Mouse (Mus musculus): ENCODE measurements at regions not wholly inside any gene's neighbourhood (a gene's known extent, or its start where the extent isn't known, plus 50 kb on each side); places are given as distances from the start of the nearest gene placed in this dataset.

- 41% methylated on average over 9 of the region's 9 CpGs for WGBS (ENCODE audit: insufficient replicate concordance)
Measured at GRCm38 (mm10) chr9:115543665-115544064, 233.4 kb upstream of the Stt3b start.

DNA sequence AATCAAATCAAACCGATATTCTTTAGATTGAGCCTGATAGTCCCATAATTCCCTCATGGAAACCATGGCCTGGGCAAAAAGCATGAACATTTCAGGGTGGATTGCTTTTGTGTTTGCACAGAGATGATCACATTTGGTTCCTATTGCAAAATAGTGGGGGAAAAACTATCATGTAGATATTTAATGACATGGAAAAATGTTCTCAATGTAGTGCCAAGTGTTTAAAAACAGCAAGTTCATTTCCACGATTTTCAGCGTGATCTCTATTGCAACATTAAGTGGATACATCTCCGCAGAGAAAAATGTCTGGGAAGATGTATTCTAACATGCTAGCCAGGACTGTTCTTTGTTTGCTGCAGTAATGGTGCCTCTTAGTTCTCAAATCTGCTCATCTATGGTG, 235.0 kb upstream of the Stt3b start:
- Histone ChIP-seq H3K9me3 (replicated peaks; ENCODE audit: control insufficient read depth, low read length) (no peaks in the 10 kb centered on the region), H3K4me2 (ENCODE audit: low read depth, low read length) (no peak overlapping the region), H3K9ac (ENCODE audit: low read depth, low read length) (no peak overlapping the region), H3K4me1 (ENCODE audit: control insufficient read depth, low read depth, low read length) (no peaks in the 10 kb centered on the region; the same call in none of the 2 replicates), H3K27ac (ENCODE audit: low read length) (no peak overlapping the region), H3K27me3 (ENCODE audit: control insufficient read depth, insufficient read depth, low read depth, low read length) (no peaks in the 10 kb centered on the region), H3K4me3 (ENCODE audit: low read depth, low read length) (no peak overlapping the region), H3K36me3 (ENCODE audit: control insufficient read depth, insufficient read depth) (no peaks in the 10 kb centered on the region)
- no peak for ATAC-seq (ENCODE audit: low read depth)
- WGBS (ENCODE audit: insufficient replicate concordance): 62% methylated on average over 4 of the region's 4 CpGs

More at GRCm38 (mm10) chr9:115543665-115544064, 233.4 kb upstream of the Stt3b start:
- Histone ChIP-seq H3K9me3 (replicated peaks; ENCODE audit: control insufficient read depth, low read length) (no peaks in the 10 kb centered on the region), H3K27ac (ENCODE audit: low read length) (no peak overlapping the region), H3K36me3 (ENCODE audit: control insufficient read depth, insufficient read depth) (no peaks in the 10 kb centered on the region), H3K27me3 (ENCODE audit: control insufficient read depth, insufficient read depth, low read depth, low read length) (no peaks in the 10 kb centered on the region), H3K9ac (ENCODE audit: low read depth, low read length) (no peak overlapping the region), H3K4me1 (ENCODE audit: control insufficient read depth, low read depth, low read length) (no peaks in the 10 kb centered on the region; the same call in none of the 2 replicates), H3K4me3 (ENCODE audit: low read depth, low read length) (no peak overlapping the region), H3K4me2 (ENCODE audit: low read depth, low read length) (no peak overlapping the region)
- ATAC-seq (ENCODE audit: low read depth): peak; percentile 24; the same call in 1 of the 2 replicates

DNA sequence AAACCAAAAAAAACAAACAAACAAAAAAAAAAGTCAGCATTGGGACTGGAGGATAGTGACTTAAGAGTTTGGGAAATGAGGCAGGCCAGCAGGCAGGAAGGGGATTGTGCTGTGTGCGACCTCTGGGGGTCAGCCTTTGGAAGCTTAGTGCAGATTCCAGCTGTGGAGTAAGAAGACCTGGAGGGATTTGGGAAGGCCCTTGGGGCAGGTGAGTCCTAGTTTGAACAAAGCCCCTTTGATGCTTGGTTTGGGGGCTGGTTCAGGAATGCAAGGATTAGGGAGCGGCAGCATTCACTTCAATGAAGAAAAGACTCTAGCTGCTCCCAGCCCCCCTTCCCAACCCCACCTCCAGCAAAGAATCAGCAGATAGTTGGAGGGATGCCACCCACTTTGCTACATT, 235.6 kb upstream of the Stt3b start:
- no peaks in the 10 kb centered on the region for H3K27me3 ChIP-seq (ENCODE audit: control insufficient read depth, insufficient read depth, low read depth, low read length)
- no peak overlapping the region for H3K27ac ChIP-seq (ENCODE audit: low read length)
- ATAC-seq (ENCODE audit: low read depth): no peak
- WGBS (ENCODE audit: insufficient replicate concordance): 74% methylated on average over 2 of the region's 2 CpGs
- no peak overlapping the region for H3K4me3 ChIP-seq (ENCODE audit: low read depth, low read length)
- no peak overlapping the region for H3K4me2 ChIP-seq (ENCODE audit: low read depth, low read length)
- H3K4me1 ChIP-seq (ENCODE audit: control insufficient read depth, low read depth, low read length): no peaks in the 10 kb centered on the region; the same call in none of the 2 replicates
- H3K36me3 ChIP-seq (ENCODE audit: control insufficient read depth, insufficient read depth): no peaks in the 10 kb centered on the region
- H3K9me3 ChIP-seq (replicated peaks; ENCODE audit: control insufficient read depth, low read length): no peaks in the 10 kb centered on the region
- H3K9ac ChIP-seq (ENCODE audit: low read depth, low read length): no peak overlapping the region

- H3K27me3 ChIP-seq (ENCODE audit: control insufficient read depth, insufficient read depth, low read depth, low read length): no peaks in the 10 kb centered on the region
- no peaks in the 10 kb centered on the region; the same call in none of the 2 replicates for H3K4me1 ChIP-seq (ENCODE audit: control insufficient read depth, low read depth, low read length)
- 46% methylated on average over 8 of the region's 8 CpGs for WGBS (ENCODE audit: insufficient replicate concordance)
- H3K4me2 ChIP-seq (ENCODE audit: low read depth, low read length): no peak overlapping the region
- no peaks in the 10 kb centered on the region for H3K36me3 ChIP-seq (ENCODE audit: control insufficient read depth, insufficient read depth)
- no peak overlapping the region for H3K9ac ChIP-seq (ENCODE audit: low read depth, low read length)
- no peak overlapping the region for H3K27ac ChIP-seq (ENCODE audit: low read length)
- no peak overlapping the region for H3K4me3 ChIP-seq (ENCODE audit: low read depth, low read length)
- ATAC-seq (ENCODE audit: low read depth): peak; percentile 67
- no peaks in the 10 kb centered on the region for H3K9me3 ChIP-seq (replicated peaks; ENCODE audit: control insufficient read depth, low read length)
Measured at GRCm38 (mm10) chr9:115547625-115548325, 237.6 kb upstream of the Stt3b start.

- no peaks in the 10 kb centered on the region for H3K36me3 ChIP-seq (ENCODE audit: control insufficient read depth, insufficient read depth)
- no peak overlapping the region for H3K4me3 ChIP-seq (ENCODE audit: low read depth, low read length)
- no peaks in the 10 kb centered on the region for H3K9me3 ChIP-seq (replicated peaks; ENCODE audit: control insufficient read depth, low read length)
- WGBS (ENCODE audit: insufficient replicate concordance): 59% methylated on average over 8 of the region's 8 CpGs
- H3K27ac ChIP-seq (ENCODE audit: low read length): no peak overlapping the region
- no peak overlapping the region for H3K9ac ChIP-seq (ENCODE audit: low read depth, low read length)
- no peaks in the 10 kb centered on the region; the same call in none of the 2 replicates for H3K4me1 ChIP-seq (ENCODE audit: control insufficient read depth, low read depth, low read length)
- H3K27me3 ChIP-seq (ENCODE audit: control insufficient read depth, insufficient read depth, low read depth, low read length): no peaks in the 10 kb centered on the region
- ATAC-seq (ENCODE audit: low read depth): no peak
- no peak overlapping the region for H3K4me2 ChIP-seq (ENCODE audit: low read depth, low read length)
Measured at GRCm38 (mm10) chr9:115548722-115549349, 238.6 kb upstream of the Stt3b start.

DNA sequence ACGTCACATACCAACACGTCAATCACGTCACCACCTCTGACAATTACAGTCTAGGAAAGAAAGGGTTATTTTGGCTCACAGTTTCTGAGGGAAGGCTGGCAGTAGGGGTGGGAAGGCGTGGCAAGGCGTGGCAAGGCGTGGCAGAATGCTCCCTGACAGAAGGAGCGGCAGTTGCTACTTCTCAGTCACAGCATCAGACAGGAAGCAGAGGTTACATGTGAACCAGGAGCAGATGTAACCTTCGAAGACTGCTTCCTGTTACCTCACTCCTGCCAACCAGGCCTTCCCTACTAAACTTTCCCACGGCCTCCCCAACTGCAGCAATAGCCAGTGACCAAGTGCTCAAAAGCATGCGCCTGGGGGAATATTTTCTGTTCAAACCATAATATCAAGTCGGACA, 240.9 kb upstream of the Stt3b start:
- Histone ChIP-seq H3K9me3 (replicated peaks; ENCODE audit: control insufficient read depth, low read length) (no peaks in the 10 kb centered on the region), H3K9ac (ENCODE audit: low read depth, low read length) (no peak overlapping the region), H3K4me1 (ENCODE audit: control insufficient read depth, low read depth, low read length) (no peaks in the 10 kb centered on the region; the same call in none of the 2 replicates), H3K27ac (ENCODE audit: low read length) (no peak overlapping the region), H3K4me2 (ENCODE audit: low read depth, low read length) (no peak overlapping the region), H3K27me3 (ENCODE audit: control insufficient read depth, insufficient read depth, low read depth, low read length) (no peaks in the 10 kb centered on the region), H3K36me3 (ENCODE audit: control insufficient read depth, insufficient read depth) (no peaks in the 10 kb centered on the region), H3K4me3 (ENCODE audit: low read depth, low read length) (no peak overlapping the region)
- ATAC-seq (ENCODE audit: low read depth): no peak
- 60% methylated on average over 11 of the region's 11 CpGs for WGBS (ENCODE audit: insufficient replicate concordance)

DNA sequence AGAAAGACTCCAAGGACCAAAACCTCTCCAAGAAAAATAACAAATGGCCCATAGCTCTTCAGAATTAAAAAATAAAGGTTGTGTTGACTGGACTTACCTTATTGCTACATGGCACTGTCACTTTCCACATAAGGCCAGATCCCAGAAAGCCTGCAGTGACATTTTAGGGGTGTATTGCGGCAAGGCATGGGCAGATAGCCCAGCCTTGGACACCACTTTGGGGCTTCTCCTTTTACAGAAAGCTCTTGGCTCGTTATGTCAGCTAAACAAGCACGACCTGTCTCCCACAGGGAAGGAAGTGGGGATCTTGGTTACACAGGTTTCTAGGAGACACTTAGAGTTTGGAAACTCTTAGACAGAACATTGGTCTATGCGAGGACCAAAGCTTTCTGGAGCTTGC, 241.3 kb upstream of the Stt3b start:
- Histone ChIP-seq H3K27ac (ENCODE audit: low read length) (no peak overlapping the region), H3K4me2 (ENCODE audit: low read depth, low read length) (no peak overlapping the region), H3K27me3 (ENCODE audit: control insufficient read depth, insufficient read depth, low read depth, low read length) (no peaks in the 10 kb centered on the region), H3K4me3 (ENCODE audit: low read depth, low read length) (no peak overlapping the region), H3K9ac (ENCODE audit: low read depth, low read length) (no peak overlapping the region), H3K9me3 (replicated peaks; ENCODE audit: control insufficient read depth, low read length) (no peaks in the 10 kb centered on the region), H3K36me3 (ENCODE audit: control insufficient read depth, insufficient read depth) (no peaks in the 10 kb centered on the region), H3K4me1 (ENCODE audit: control insufficient read depth, low read depth, low read length) (no peaks in the 10 kb centered on the region; the same call in none of the 2 replicates)
- 54% methylated on average over 4 of the region's 4 CpGs for WGBS (ENCODE audit: insufficient replicate concordance)
- no peak for ATAC-seq (ENCODE audit: low read depth)

DNA sequence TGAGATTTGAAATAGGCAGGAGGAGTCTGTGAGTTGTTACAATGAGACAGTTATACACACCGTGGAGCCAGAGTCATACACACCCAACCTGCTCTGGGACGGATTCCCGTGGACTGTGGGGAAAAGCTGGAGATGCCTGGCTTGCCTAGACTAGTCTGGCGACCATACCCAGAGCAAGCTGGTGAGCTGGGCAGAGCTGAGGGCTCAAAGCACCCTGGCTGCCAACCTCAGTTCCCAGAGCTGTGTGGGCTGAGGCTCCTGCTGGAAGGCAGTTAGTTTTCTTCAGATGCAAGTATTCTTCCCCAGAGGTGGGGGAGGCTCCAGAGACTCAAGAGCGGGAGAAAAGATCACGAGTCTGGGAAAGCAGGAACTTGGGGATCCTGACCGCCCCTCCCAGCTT, 247.9 kb upstream of the Stt3b start:
- Histone ChIP-seq H3K4me3 (ENCODE audit: low read depth, low read length) (no peak overlapping the region), H3K4me1 (ENCODE audit: control insufficient read depth, low read depth, low read length) (no peaks in the 10 kb centered on the region), H3K36me3 (ENCODE audit: control insufficient read depth, insufficient read depth) (no peaks in the 10 kb centered on the region), H3K27me3 (ENCODE audit: control insufficient read depth, insufficient read depth, low read depth, low read length) (no peaks in the 10 kb centered on the region), H3K9me3 (replicated peaks; ENCODE audit: control insufficient read depth, low read length) (no peaks in the 10 kb centered on the region), H3K27ac (ENCODE audit: low read length) (no peak overlapping the region), H3K9ac (ENCODE audit: low read depth, low read length) (no peak overlapping the region), H3K4me2 (ENCODE audit: low read depth, low read length) (no peak overlapping the region)
- ATAC-seq (ENCODE audit: low read depth): no peak
- 78% methylated on average over 7 of the region's 7 CpGs for WGBS (ENCODE audit: insufficient replicate concordance)

GRCm38 (mm10) chr9:115559521-115559920, 249.3 kb upstream of the Stt3b start:
- no peak overlapping the region for H3K27ac ChIP-seq (ENCODE audit: low read length)
- no peaks in the 10 kb centered on the region for H3K27me3 ChIP-seq (ENCODE audit: control insufficient read depth, insufficient read depth, low read depth, low read length)
- H3K9ac ChIP-seq (ENCODE audit: low read depth, low read length): no peak overlapping the region
- 71% methylated on average over 5 of the region's 5 CpGs for WGBS (ENCODE audit: insufficient replicate concordance)
- no peak for ATAC-seq (ENCODE audit: low read depth)
- H3K36me3 ChIP-seq (ENCODE audit: control insufficient read depth, insufficient read depth): no peaks in the 10 kb centered on the region
- H3K4me3 ChIP-seq (ENCODE audit: low read depth, low read length): no peak overlapping the region
- no peaks in the 10 kb centered on the region for H3K4me1 ChIP-seq (ENCODE audit: control insufficient read depth, low read depth, low read length)
- H3K9me3 ChIP-seq (replicated peaks; ENCODE audit: control insufficient read depth, low read length): no peaks in the 10 kb centered on the region
- no peak overlapping the region for H3K4me2 ChIP-seq (ENCODE audit: low read depth, low read length)

Data from liver, embryonic 16.5 days (tissue).